Mouse (Mus musculus) monocyte, adult 5-6 weeks (primary cell): Measurements from ENCODE around the gene Peg3. TPM values are rescaled to one million over a fixed set of nuclear protein-coding genes. Genes with fewer than 3 reads are reported as not detected.

Source experiments
- ATAC-seq: fragments of 153-309, 156-312 bp; replicated peaks from 2 replicates; pipeline ENCODE4 v1.8.0; 2017; ENCODE audit warnings: mild to moderate bottlenecking; ENCODE audit not compliant: low TSS enrichment, insufficient number of reproducible peaks, severe bottlenecking, poor library complexity, low FRiP score
- total RNA-seq: library from RNA; stranded (forward); fragments of 200-1000, 200-491, 200-594 nt; gene quantifications from 3 replicates; pipeline ENCODE4 v1.2.3, GENCODE M21; 2017

Gene Peg3
- total RNA-seq, 1 experiment from 2014 or later = not detected

GRCm38 (mm10) chr7:6728263-6728931 is 1.8 kb downstream of the Peg3 start:
- no peak for ATAC-seq

DNA sequence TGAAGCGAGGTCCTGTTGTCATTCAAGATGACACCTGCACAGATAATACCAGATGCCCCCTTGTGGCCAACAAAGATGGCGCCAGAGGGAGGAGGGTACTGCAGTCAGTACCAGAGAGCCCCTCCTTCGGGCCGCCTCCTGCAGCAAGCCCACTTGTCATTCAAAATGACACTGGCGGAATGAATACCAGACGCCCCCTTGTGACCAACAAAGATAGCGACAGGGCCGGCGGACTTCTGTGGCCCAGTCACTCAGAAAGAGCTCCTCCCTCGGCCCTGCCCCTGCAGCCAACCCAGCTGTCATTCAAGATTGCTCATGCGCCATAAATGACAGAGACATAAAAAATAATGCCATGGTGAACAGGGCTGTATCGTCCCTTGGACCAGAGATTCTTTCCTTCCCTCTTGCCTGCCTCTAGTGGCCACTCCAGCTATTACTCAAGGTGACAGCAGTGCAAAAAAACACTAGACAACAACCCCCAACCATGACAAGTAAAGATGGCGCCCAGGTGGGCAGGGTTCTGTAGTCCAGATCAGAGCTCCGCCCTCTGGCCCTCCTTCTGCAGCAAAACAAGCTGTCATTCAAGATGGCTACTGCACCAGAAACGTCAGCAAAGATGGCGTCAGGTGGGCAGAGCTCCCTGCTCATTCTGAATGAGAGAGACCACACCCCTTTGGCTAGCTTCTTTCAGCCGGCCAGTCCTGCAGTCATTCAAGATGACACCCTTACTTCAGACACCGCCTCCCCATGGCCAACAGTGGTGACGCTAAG is 2.7 kb downstream of the Peg3 start:
- ATAC-seq = no peak

GRCm38 (mm10) chr7:6709396-6709795 is 20.8 kb downstream of the Peg3 start:
- no peak for ATAC-seq

- no peak for ATAC-seq
Observed at GRCm38 (mm10) chr7:6708451-6709180, 21.6 kb downstream of the Peg3 start.

DNA sequence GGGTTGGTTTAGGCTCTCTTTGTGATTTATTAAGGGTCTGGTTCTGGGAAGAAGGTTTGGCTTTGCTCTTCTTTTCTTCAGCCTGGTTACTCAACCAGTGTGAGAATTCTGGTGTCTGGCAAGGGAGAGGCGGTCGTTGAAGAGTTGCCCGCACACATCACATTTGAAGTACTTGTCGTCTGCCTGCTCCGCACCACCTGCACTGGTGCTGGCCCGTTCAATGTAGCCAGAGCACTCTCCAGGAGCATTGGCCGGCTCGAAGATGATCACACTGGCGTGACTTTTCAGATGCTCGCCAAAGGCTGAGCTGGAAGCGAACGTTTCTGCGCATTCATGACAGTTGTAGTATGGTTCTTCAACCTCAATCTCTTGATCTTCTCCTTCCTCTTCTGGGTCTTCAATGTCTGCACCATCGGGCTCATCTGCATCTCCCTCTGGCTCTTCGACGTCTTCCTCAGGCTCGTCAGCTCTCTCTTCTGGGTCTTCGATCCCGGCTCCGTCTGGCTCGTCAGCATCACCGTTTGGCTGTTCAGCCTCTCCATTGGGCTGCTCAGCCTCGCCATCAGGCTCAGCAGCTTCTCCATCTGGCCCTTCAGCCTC is 22.7 kb downstream of the Peg3 start:
- no peak for ATAC-seq

GRCm38 (mm10) chr7:6699230-6699629 is 31.0 kb downstream of the Peg3 start:
- ATAC-seq = no peak

DNA sequence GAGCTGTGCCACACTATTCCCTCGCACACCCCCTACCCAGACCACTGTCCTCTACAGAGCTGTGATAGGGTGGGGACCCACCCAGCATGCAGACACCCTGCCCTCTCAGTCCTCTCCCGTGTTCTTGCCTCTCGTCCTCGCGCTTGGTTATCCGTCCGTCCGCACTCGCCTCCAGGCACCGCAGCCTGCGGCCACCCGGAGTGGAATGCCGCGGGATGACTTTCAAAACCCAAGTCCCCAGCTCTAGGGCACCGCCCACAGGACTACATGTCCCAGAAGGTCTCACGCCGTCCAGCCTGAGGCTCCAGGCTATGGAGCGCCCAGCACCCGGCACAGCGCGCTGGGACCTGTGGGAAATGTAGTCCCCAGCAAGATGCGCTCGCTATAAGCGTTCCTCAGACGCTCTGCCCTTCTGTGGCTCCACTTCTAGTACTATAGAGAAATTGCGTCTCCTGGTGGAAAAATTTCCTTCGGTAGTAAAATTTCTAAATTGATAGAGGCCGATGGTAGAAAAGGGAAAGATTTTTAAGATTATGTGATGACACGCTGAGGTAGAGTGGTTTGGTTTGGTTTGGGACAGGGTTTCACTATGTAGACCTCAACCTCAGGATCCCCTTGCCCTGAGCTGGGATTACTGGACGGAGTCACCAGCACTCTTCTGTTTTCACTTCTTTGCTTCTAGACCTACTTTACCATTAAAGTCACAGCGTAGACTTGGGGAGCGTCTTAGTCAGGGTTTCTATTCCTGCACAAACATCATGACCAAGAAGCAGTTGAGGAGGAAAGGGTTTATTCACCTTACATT is 33.8 kb downstream of the Peg3 start, which contains the start of gene Zim1:
TSS of gene Zim1 (minus strand) at position 210 of the 805 bp plus-strand sequence.
- ATAC-seq = no peak

- ATAC-seq = no peak
Observed at GRCm38 (mm10) chr7:6685511-6685910, 44.7 kb downstream of the Peg3 start.

DNA sequence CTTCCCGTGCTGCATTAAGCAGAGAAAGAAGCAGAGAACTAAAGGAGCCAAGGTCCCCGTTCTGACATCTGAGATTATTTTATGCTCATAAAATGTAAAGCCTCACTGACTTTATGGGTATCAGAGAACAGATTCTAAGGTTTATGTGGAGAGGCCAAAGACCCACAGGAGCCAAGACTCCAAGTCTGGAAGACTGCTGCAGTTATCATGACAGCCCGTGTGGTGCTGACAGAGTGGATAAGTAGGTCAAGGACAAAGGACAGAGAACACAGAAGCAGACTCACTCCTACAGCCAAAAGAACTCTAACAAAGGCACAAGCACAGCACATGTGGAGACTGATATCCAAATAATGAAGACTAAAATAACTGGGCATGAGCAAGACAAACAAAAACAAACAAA is 63.5 kb downstream of the Peg3 start:
- no peak for ATAC-seq

- no peak for ATAC-seq
Observed at GRCm38 (mm10) chr7:6663430-6663829, 66.8 kb downstream of the Peg3 start.

DNA sequence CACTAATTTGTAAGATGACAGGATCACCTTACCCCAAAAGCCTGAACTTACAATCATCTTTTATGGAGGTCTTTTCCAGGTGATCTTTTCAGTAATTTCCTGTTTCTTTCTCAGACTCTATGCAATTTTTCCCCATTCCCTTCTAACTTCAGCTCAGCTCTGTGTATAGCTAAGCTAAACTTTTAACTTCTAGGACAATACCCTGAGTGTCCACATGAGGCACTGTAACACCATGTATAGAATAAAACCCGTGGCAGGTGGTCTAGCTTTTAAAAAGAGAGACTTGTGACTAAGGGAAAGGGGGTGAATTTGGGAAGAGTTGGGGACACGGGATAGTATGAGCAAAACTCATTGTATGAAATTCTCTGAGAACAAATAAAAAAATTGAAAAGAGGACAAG is 70.6 kb downstream of the Peg3 start:
- ATAC-seq = no peak

DNA sequence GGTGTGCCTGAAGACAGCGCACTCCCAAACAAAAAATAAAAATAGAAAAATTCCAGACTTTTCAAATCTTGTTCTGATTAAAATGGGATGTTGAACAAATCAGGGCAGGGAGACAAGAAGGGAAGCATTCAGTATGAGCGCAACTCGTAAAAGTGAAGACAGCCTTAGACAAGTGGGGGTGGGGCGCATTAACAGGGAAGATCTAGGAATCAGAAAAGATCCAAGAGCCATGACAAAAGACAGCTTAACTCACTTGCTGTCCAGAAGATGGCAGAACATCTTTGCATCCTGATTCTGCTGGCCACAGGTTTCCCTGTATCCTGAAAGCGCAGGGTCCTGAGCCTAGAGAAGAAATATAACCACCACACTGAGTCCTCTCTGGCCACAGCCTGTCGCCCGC is 71.6 kb downstream of the Peg3 start:
- no peak for ATAC-seq

Other genes with a start within 250 kb of the Peg3 start
- not detected in 3 replicates for gene Olfr5, start 243.5 kb downstream of the Peg3 start, total RNA-seq
- not detected in 3 replicates for gene Olfr1347, start 230.7 kb downstream of the Peg3 start, total RNA-seq
- not detected in 3 replicates for gene Olfr1348, start 221.7 kb downstream of the Peg3 start, total RNA-seq
- gene Olfr1349, start 207.5 kb downstream of the Peg3 start, total RNA-seq = not detected in 3 replicates
- not detected in 3 replicates for gene Olfr1350, start 165.6 kb downstream of the Peg3 start, total RNA-seq
- gene Zim1, start 34.0 kb downstream of the Peg3 start, total RNA-seq = not detected in 3 replicates
- 0.85 TPM in 1 of 3 replicates, not detected in the others for gene Usp29, start 147 bp upstream of the Peg3 start, total RNA-seq